Mouse (Mus musculus) ES-E14 (cell line): ENCODE data around the gene Eif5b.

Experiments
- HCFC1 ChIP-seq: IDR thresholded peaks from 2 replicates; pipeline ENCODE4 v1.6.1; 2012; ENCODE audit warnings: low read length, inconsistent platforms, borderline replicate concordance; ENCODE audit not compliant: insufficient read depth
- MAFK ChIP-seq: IDR thresholded peaks from 2 replicates; pipeline ENCODE4 v1.6.1; 2014; ENCODE audit warnings: mild to moderate bottlenecking, low read depth, low read length, inconsistent platforms; ENCODE audit not compliant: insufficient read depth

GRCm38 (mm10) chr1:38000844-38001243 lies 3.0 kb downstream of the Eif5b start:
- TF ChIP-seq HCFC1 (no peak), MAFK (no peak)
